Mouse (Mus musculus) thymus, adult 2 months (tissue): ENCODE measurements around the gene Acaca. TPM values are rescaled to one million over a fixed set of nuclear protein-coding genes. Genes with fewer than 3 reads are reported as not detected.

Experiments used
- DNase-seq: peaks from one replicate; pipeline ENCODE4 v3.0.0; 2021
- H3K27ac ChIP-seq: fragments of 200-500 bp; 2 replicates; pipeline ENCODE4 v1.5.1; 2012; ENCODE audit warnings: low read length, control low read depth; ENCODE audit not compliant: control insufficient read depth, insufficient read depth
- H3K27me3 ChIP-seq: fragments of 200-500 bp; 2 replicates; pipeline ENCODE4 v1.6.1; 2012; ENCODE audit warnings: mild to moderate bottlenecking, low read length, moderate library complexity, mixed read lengths; ENCODE audit not compliant: control insufficient read depth, insufficient read depth
- H3K36me3 ChIP-seq: fragments of 200-500 bp; 2 replicates; pipeline ENCODE4 v1.6.1; 2012; ENCODE audit warnings: mild to moderate bottlenecking, low read length, moderate library complexity; ENCODE audit not compliant: control insufficient read depth, insufficient read depth
- H3K4me1 ChIP-seq: fragments of 200-500 bp; replicated peaks from 2 replicates; pipeline ENCODE4 v1.6.1; 2012; ENCODE audit warnings: low read length; ENCODE audit not compliant: control insufficient read depth, insufficient read depth
- H3K4me3 ChIP-seq: fragments of 200-500 bp; 2 replicates; pipeline ENCODE4 v1.5.1; 2012; ENCODE audit warnings: mild to moderate bottlenecking, low read length, control low read depth, moderate library complexity; ENCODE audit not compliant: control insufficient read depth, insufficient read depth
- CTCF ChIP-seq: fragments of 200-500 bp; IDR thresholded peaks from 2 replicates; pipeline ENCODE4 v1.5.1; 2012; ENCODE audit warnings: mild to moderate bottlenecking, control low read depth, low read length, moderate library complexity, borderline replicate concordance; ENCODE audit not compliant: control insufficient read depth, poor library complexity, insufficient read depth; ENCODE audit errors: extremely low read depth
- POLR2A ChIP-seq: fragments of 200-500 bp; IDR thresholded peaks from 2 replicates; pipeline ENCODE4 v1.6.1; 2012; ENCODE audit warnings: mild to moderate bottlenecking, low read length, control low read depth, moderate library complexity; ENCODE audit not compliant: control insufficient read depth, poor library complexity, insufficient read depth; ENCODE audit errors: extremely low read depth
- WGBS: fragments of 180-500 bp; shearing (Covaris S2); methylation state at CpG from one replicate; pipeline ENCODE4 v1.1.7; 2018; 5-methylcytosine and 5-hydroxymethylcytosine counted together
- polyA plus RNA-seq: library from polyadenylated mRNA; depleted of rRNA; stranded (reverse); fragments of >200 nt; gene quantifications from 2 replicates; pipeline ENCODE4 v1.2.3, GENCODE M21; 2012; rRNA removed

The Acaca gene
- polyA plus RNA-seq, 1 experiment = 25.3 TPM

GRCm38 (mm10) chr11:84430336-84430735 is 300.9 kb downstream of the Acaca start:
- Histone ChIP-seq H3K36me3 (no peaks in the 10 kb centered on the region), H3K4me1 (no peaks in the 10 kb centered on the region), H3K4me3 (no peak overlapping the region), H3K27me3 (no peaks in the 10 kb centered on the region), H3K27ac (no peak overlapping the region)
- 92% methylated on average over 4 of the region's 4 CpGs for WGBS
- TF ChIP-seq POLR2A = no peak
- TF ChIP-seq CTCF = no peak
- no peak for DNase-seq

GRCm38 (mm10) chr11:84434879-84435278 is 305.4 kb downstream of the Acaca start:
- no peaks in the 10 kb centered on the region for H3K4me1 ChIP-seq
- peak; percentile 32; the same call in 1 of the 2 replicates for TF ChIP-seq CTCF
- TF ChIP-seq POLR2A = no peak
- WGBS = 91% methylated on average over 6 of the region's 6 CpGs
- no peak overlapping the region for H3K27ac ChIP-seq
- no peak for DNase-seq
- no peaks in the 10 kb centered on the region for H3K36me3 ChIP-seq
- H3K4me3 ChIP-seq = no peak overlapping the region
- no peaks in the 10 kb centered on the region for H3K27me3 ChIP-seq

DNA sequence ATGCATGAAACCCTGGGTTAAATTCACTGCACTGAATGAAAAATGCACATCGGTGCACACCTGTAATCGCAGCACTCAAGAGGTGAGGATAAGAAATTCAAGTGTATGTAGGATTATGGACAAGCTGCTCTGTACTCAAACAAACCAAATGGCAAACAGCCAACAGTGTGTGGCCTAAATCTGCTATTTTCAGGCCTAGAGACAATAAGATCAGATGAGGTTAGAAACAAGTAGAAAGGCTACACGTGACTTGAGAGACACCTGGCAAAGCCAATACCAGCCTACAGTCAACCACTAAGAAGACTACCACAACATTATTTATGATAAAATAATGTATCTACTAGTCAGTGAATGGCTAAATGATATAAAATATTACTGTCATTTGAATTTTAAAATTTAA is 310.9 kb downstream of the Acaca start:
- no peak for DNase-seq

GRCm38 (mm10) chr11:84442554-84443331 is 313.3 kb downstream of the Acaca start:
- WGBS = 95% methylated on average over 4 of the region's 4 CpGs
- H3K4me3 ChIP-seq = no peak overlapping the region
- no peak for DNase-seq
- H3K27me3 ChIP-seq = no peaks in the 10 kb centered on the region
- H3K27ac ChIP-seq = no peak overlapping the region
- no peaks in the 10 kb centered on the region for H3K4me1 ChIP-seq
- no peak for TF ChIP-seq POLR2A
- TF ChIP-seq CTCF = no peak
- H3K36me3 ChIP-seq = no peaks in the 10 kb centered on the region

More for the DNA sequence above, 310.9 kb downstream of the Acaca start:
- TF ChIP-seq POLR2A = no peak
- no peak for TF ChIP-seq CTCF
- Histone ChIP-seq H3K4me3 (no peak overlapping the region), H3K36me3 (no peaks in the 10 kb centered on the region), H3K4me1 (no peaks in the 10 kb centered on the region), H3K27ac (no peak overlapping the region), H3K27me3 (no peaks in the 10 kb centered on the region)
- 91% methylated on average over 3 of the region's 3 CpGs for WGBS

Other genes with a start within 250 kb of the Acaca start
- 7.4 and 9.0 TPM in 2 replicates for gene Ddx52, start 187.6 kb upstream of the Acaca start, polyA plus RNA-seq
- gene Synrg, start 165.2 kb upstream of the Acaca start, polyA plus RNA-seq = 49.9 and 55.1 TPM in 2 replicates
- gene Dusp14, start 60.4 kb upstream of the Acaca start, polyA plus RNA-seq = 8.3 and 12.4 TPM in 2 replicates
- gene Tada2a, start 72 bp upstream of the Acaca start, polyA plus RNA-seq = 6.4 and 6.7 TPM in 2 replicates
- not detected in 2 replicates for gene Gm11437, start 37.8 kb downstream of the Acaca start, polyA plus RNA-seq